Mouse (Mus musculus): ENCODE results near the gene Borcs8. TPM values are rescaled to one million over a fixed set of nuclear protein-coding genes. Genes with fewer than 3 reads are reported as not detected.

Gene Borcs8
- polyA plus RNA-seq, 1 experiment: 51.9 TPM

GRCm38 (mm10) chr8:70131166-70131883, 8.0 kb upstream of the Borcs8 start, which contains the start of gene Nr2c2ap:
Gene Nr2c2ap, plus strand, starts transcription at chr8:70131333.
- peaks cover 19% of the 10 kb centered on the region for H3K4me1 ChIP-seq (ENCODE audit: control insufficient read depth, insufficient read depth, low read length)
- H3K27ac ChIP-seq (ENCODE audit: insufficient read depth, low read depth, low read length): peak within 1 kb of the TSS; percentile 66
- no peak for TF ChIP-seq CTCF (IDR thresholded peaks at IDR 0.05; ENCODE audit: low read depth, low read length)
- TF ChIP-seq POLR2A (IDR thresholded peaks at IDR 0.05; ENCODE audit: borderline replicate concordance, low read depth, low read length): peak; percentile 80; the same call in 1 of the 2 replicates
- H3K4me3 ChIP-seq (ENCODE audit: insufficient read depth, low read length): peak within 1 kb of the TSS; percentile 91

- Histone ChIP-seq H3K27ac (ENCODE audit: insufficient read depth, low read depth, low read length) (no peak overlapping the region), H3K4me1 (ENCODE audit: control insufficient read depth, insufficient read depth, low read length) (peaks cover 22% of the 10 kb centered on the region), H3K4me3 (ENCODE audit: insufficient read depth, low read length) (no peak overlapping the region)
- TF ChIP-seq CTCF (IDR thresholded peaks at IDR 0.05; ENCODE audit: low read depth, low read length): no peak
- no peak for TF ChIP-seq POLR2A (IDR thresholded peaks at IDR 0.05; ENCODE audit: borderline replicate concordance, low read depth, low read length)
These were observed 5.2 kb upstream of the Borcs8 start for GRCm38 (mm10) chr8:70134086-70134485.

DNA sequence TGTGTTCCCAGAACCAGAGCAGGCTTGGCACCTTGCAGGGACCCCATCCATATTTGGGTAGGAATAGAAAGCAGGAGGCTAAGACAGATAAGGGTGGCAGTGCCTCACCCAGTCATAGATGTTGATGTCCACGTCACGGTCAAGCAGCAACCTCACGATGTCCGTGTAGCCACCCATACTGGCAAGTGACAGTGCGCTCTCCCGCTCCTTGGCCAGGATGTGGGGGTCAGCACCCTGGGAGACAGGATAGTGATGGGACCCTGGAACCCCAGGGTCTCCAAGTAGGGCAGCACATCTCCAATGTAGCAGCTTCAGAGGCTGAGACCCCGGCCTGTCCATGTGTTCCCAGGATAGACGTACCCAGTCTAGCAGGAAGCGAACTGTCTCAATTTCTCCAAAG, 4.4 kb upstream of the Borcs8 start:
- Histone ChIP-seq H3K27ac (ENCODE audit: insufficient read depth, low read depth, low read length) (no peak overlapping the region), H3K4me1 (ENCODE audit: control insufficient read depth, insufficient read depth, low read length) (peaks cover 19% of the 10 kb centered on the region), H3K4me3 (ENCODE audit: insufficient read depth, low read length) (no peak overlapping the region)
- no peak for TF ChIP-seq POLR2A (IDR thresholded peaks at IDR 0.05; ENCODE audit: borderline replicate concordance, low read depth, low read length)
- no peak for TF ChIP-seq CTCF (IDR thresholded peaks at IDR 0.05; ENCODE audit: low read depth, low read length)

- peaks cover 20% of the 10 kb centered on the region for H3K4me1 ChIP-seq (ENCODE audit: control insufficient read depth, insufficient read depth, low read length)
- no peak overlapping the region for H3K4me3 ChIP-seq (ENCODE audit: insufficient read depth, low read length)
- TF ChIP-seq CTCF (IDR thresholded peaks at IDR 0.05; ENCODE audit: low read depth, low read length): no peak
- TF ChIP-seq POLR2A (IDR thresholded peaks at IDR 0.05; ENCODE audit: borderline replicate concordance, low read depth, low read length): no peak
- H3K27ac ChIP-seq (ENCODE audit: insufficient read depth, low read depth, low read length): no peak overlapping the region
These were observed 2.7 kb upstream of the Borcs8 start for GRCm38 (mm10) chr8:70136591-70136990.

- TF ChIP-seq POLR2A (IDR thresholded peaks at IDR 0.05; ENCODE audit: borderline replicate concordance, low read depth, low read length) (no peak), CTCF (IDR thresholded peaks at IDR 0.05; ENCODE audit: low read depth, low read length) (no peak)
- H3K4me3 ChIP-seq (ENCODE audit: insufficient read depth, low read length): no peak overlapping the region
These were observed 1.4 kb upstream of the Borcs8 start for GRCm38 (mm10) chr8:70137890-70138289.

DNA sequence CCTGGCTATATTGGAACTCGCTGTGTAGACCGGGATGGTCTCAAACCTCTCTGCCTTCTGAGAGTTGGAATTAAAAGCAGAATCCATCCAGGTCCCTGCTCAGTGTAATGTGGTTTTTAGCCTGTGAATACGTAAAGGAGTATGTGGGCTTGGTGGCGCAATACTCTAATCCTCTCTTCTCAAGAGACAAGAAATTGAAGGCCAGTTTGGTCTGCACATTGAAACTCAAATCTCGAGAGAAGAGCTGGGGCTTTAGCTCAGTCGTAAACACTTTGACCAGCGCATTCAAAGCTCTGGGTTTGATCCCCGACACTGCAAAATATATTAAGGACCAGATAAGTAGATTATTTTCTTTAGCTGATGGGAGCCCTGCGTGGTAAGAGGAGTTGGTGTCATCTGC, 682 bp downstream of the Borcs8 start:
- Histone ChIP-seq H3K27ac (ENCODE audit: insufficient read depth, low read depth, low read length) (peak overlapping the region; percentile 57), H3K4me3 (ENCODE audit: insufficient read depth, low read length) (peak overlapping the region; percentile 75), H3K4me1 (ENCODE audit: control insufficient read depth, insufficient read depth, low read length) (peaks cover 13% of the 10 kb centered on the region)
- TF ChIP-seq POLR2A (IDR thresholded peaks at IDR 0.05; ENCODE audit: borderline replicate concordance, low read depth, low read length): no peak
- TF ChIP-seq CTCF (IDR thresholded peaks at IDR 0.05; ENCODE audit: low read depth, low read length): no peak

More at GRCm38 (mm10) chr8:70137890-70138289, 1.4 kb upstream of the Borcs8 start:
- Histone ChIP-seq H3K27ac (ENCODE audit: insufficient read depth, low read depth, low read length) (no peak overlapping the region), H3K4me1 (ENCODE audit: control insufficient read depth, insufficient read depth, low read length) (peaks cover 13% of the 10 kb centered on the region)

GRCm38 (mm10) chr8:70147678-70148607, 8.6 kb downstream of the Borcs8 start:
- H3K4me1 ChIP-seq (ENCODE audit: control insufficient read depth, insufficient read depth, low read length): peaks cover 5% of the 10 kb centered on the region
- no peak overlapping the region for H3K4me3 ChIP-seq (ENCODE audit: insufficient read depth, low read length)
- no peak overlapping the region for H3K27ac ChIP-seq (ENCODE audit: insufficient read depth, low read depth, low read length)
- TF ChIP-seq CTCF (IDR thresholded peaks at IDR 0.05; ENCODE audit: low read depth, low read length) (no peak), POLR2A (IDR thresholded peaks at IDR 0.05; ENCODE audit: borderline replicate concordance, low read depth, low read length) (no peak)

DNA sequence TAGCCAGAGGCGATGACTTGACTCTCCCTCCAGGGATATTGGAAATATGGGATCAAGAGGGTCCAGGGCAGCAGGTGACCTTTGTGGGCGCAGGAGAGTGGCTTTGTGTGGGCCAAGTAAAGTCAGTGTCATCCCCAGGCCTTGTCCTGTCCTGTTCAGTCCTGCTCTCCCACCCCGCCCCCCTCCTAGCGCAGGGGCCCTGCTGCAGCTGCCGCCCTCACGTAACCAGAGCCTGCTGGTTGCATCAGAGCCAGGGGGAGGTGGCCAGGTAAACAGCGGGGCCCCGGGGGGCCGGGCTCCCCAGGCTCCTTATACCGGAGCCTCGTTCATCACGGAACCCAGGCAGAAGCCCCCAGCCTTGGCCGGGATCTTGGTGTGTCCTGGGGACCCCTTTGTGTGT, 10.9 kb downstream of the Borcs8 start:
- H3K4me1 ChIP-seq (ENCODE audit: control insufficient read depth, insufficient read depth, low read length): peaks cover 6% of the 10 kb centered on the region
- no peak for TF ChIP-seq CTCF (IDR thresholded peaks at IDR 0.05; ENCODE audit: low read depth, low read length)
- TF ChIP-seq POLR2A (IDR thresholded peaks at IDR 0.05; ENCODE audit: borderline replicate concordance, low read depth, low read length): no peak
- H3K4me3 ChIP-seq (ENCODE audit: insufficient read depth, low read length): no peak overlapping the region
- H3K27ac ChIP-seq (ENCODE audit: insufficient read depth, low read depth, low read length): no peak overlapping the region

- TF ChIP-seq CTCF (IDR thresholded peaks at IDR 0.05; ENCODE audit: low read depth, low read length) (no peak), POLR2A (IDR thresholded peaks at IDR 0.05; ENCODE audit: borderline replicate concordance, low read depth, low read length) (no peak)
- H3K4me3 ChIP-seq (ENCODE audit: insufficient read depth, low read length): 0 out of 2 replicates have a peak overlapping the region, but pooled peaks have one; percentile 10
These were observed 13.4 kb downstream of the Borcs8 start for GRCm38 (mm10) chr8:70152537-70153257.

More at GRCm38 (mm10) chr8:70152537-70153257, 13.4 kb downstream of the Borcs8 start:
- Histone ChIP-seq H3K27ac (ENCODE audit: insufficient read depth, low read depth, low read length) (no peak overlapping the region), H3K4me1 (ENCODE audit: control insufficient read depth, insufficient read depth, low read length) (peaks cover 7% of the 10 kb centered on the region)

Data from bone marrow macrophage, adult 2 months (primary cell).